Mouse (Mus musculus) liver, postnatal 0 days (tissue): ENCODE data around the gene Zfp366.

ENCODE experiments used
- CTCF ChIP-seq: sonication (generic); IDR thresholded peaks from 2 replicates; pipeline ENCODE4 v1.5.1; 2016; ENCODE audit warnings: antibody characterized with exemption, low read depth
- EP300 ChIP-seq: IDR thresholded peaks from 2 replicates; pipeline ENCODE4 v1.6.1; 2016; ENCODE audit warnings: antibody characterized with exemption, low read depth, mild to moderate bottlenecking

DNA sequence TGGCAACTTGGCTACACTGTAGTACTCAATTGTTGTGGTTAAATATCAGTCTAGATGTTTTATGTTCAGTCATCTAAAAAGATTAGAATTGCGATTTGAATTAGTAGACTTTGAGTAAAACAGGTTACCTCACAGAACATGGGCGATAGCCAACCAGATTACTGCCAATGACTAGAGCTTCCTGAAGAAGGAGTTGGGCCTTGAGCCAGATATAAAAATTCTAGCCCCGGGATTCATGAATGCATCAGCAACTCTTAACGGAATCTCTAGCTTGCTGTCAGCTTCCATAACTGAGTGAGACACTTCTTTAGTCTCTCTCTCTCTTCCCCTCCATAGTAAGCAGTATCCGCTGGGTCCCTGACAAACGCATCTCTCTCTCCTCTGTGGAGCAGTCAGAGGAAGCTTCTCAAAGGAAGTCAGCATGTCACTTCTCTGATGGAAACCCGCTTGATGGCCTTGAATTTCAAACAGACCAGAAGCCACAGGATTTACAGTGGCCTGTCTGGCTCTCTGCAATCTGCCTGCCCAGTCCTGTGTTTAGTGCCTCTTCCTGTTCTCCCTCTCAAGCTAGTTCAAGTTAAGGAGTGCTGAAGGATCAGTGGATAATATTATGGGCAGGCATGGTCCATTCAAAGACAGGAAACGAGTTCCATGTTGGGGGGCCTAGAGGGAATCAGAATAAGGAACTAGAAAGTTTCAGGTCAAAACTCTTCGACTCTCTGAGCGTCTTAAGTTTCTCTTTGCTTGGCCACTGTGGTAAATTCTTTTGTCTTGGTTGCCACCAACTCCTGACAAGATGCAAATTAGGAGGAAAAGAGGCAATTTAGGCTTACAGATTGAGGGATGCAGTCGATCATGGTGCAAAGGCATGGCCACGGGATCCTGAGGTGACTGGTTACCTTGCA, 46.0 kb upstream of the Zfp366 start:
- TF ChIP-seq CTCF (no peak), EP300 (no peak)
